Mouse (Mus musculus): ENCODE measurements around the gene Mul1. TPM values are rescaled to one million over a fixed set of nuclear protein-coding genes. Genes with fewer than 3 reads are reported as not detected.

Mul1 gene
- polyA plus RNA-seq, 1 experiment from 2014 or later, result 16.2 TPM

GRCm38 (mm10) chr4:138479595-138479994 is 45.1 kb downstream of the Mul1 start:
- H3K4me2 ChIP-seq (ENCODE audit: low read length), result no peak overlapping the region
- H3K27ac ChIP-seq (ENCODE audit: low read depth, low read length), result no peak overlapping the region
- no peak overlapping the region for H3K4me3 ChIP-seq (ENCODE audit: low read depth, low read length)
- H3K4me1 ChIP-seq (ENCODE audit: control insufficient read depth, insufficient read depth, low read length), result no peaks in the 10 kb centered on the region
- ATAC-seq, result no peak
- WGBS, result 85% methylated on average over 7 of the region's 7 CpGs
- DNase-seq (ENCODE audit: low spot score), result no peak
- no peak overlapping the region for H3K9ac ChIP-seq (ENCODE audit: low read length)
- no peaks in the 10 kb centered on the region for H3K36me3 ChIP-seq (ENCODE audit: control insufficient read depth, insufficient read depth, low read length)
- H3K9me3 ChIP-seq (replicated peaks; ENCODE audit: control insufficient read depth, low read length), result no peaks in the 10 kb centered on the region
- H3K27me3 ChIP-seq (replicated peaks; ENCODE audit: control insufficient read depth, insufficient read depth, low read length), result no peaks in the 10 kb centered on the region

GRCm38 (mm10) chr4:138480962-138481361 is 46.5 kb downstream of the Mul1 start:
- Histone ChIP-seq H3K4me1 (ENCODE audit: control insufficient read depth, insufficient read depth, low read length) (no peaks in the 10 kb centered on the region), H3K4me2 (ENCODE audit: low read length) (no peak overlapping the region), H3K9ac (ENCODE audit: low read length) (no peak overlapping the region), H3K9me3 (replicated peaks; ENCODE audit: control insufficient read depth, low read length) (no peaks in the 10 kb centered on the region), H3K27me3 (replicated peaks; ENCODE audit: control insufficient read depth, insufficient read depth, low read length) (no peaks in the 10 kb centered on the region), H3K36me3 (ENCODE audit: control insufficient read depth, insufficient read depth, low read length) (no peaks in the 10 kb centered on the region), H3K27ac (ENCODE audit: low read depth, low read length) (no peak overlapping the region), H3K4me3 (ENCODE audit: low read depth, low read length) (no peak overlapping the region)
- DNase-seq (ENCODE audit: low spot score), result no peak
- no peak for ATAC-seq
- WGBS, result 65% methylated on average over 9 of the region's 9 CpGs

GRCm38 (mm10) chr4:138482721-138483120 is 48.2 kb downstream of the Mul1 start:
- no peaks in the 10 kb centered on the region for H3K9me3 ChIP-seq (replicated peaks; ENCODE audit: control insufficient read depth, low read length)
- no peak overlapping the region for H3K4me3 ChIP-seq (ENCODE audit: low read depth, low read length)
- H3K27me3 ChIP-seq (replicated peaks; ENCODE audit: control insufficient read depth, insufficient read depth, low read length), result no peaks in the 10 kb centered on the region
- H3K36me3 ChIP-seq (ENCODE audit: control insufficient read depth, insufficient read depth, low read length), result no peaks in the 10 kb centered on the region
- DNase-seq (ENCODE audit: low spot score), result no peak
- H3K4me1 ChIP-seq (ENCODE audit: control insufficient read depth, insufficient read depth, low read length), result no peaks in the 10 kb centered on the region
- no peak overlapping the region for H3K27ac ChIP-seq (ENCODE audit: low read depth, low read length)
- H3K9ac ChIP-seq (ENCODE audit: low read length), result no peak overlapping the region
- 81% methylated on average over 8 of the region's 8 CpGs for WGBS
- no peak overlapping the region for H3K4me2 ChIP-seq (ENCODE audit: low read length)
- no peak for ATAC-seq

- Histone ChIP-seq H3K4me2 (ENCODE audit: low read length) (no peak overlapping the region), H3K27ac (ENCODE audit: low read depth, low read length) (no peak overlapping the region), H3K27me3 (replicated peaks; ENCODE audit: control insufficient read depth, insufficient read depth, low read length) (no peaks in the 10 kb centered on the region), H3K36me3 (ENCODE audit: control insufficient read depth, insufficient read depth, low read length) (no peaks in the 10 kb centered on the region), H3K4me1 (ENCODE audit: control insufficient read depth, insufficient read depth, low read length) (no peaks in the 10 kb centered on the region; the same call in 1 of the 2 replicates), H3K9ac (ENCODE audit: low read length) (no peak overlapping the region), H3K4me3 (ENCODE audit: low read depth, low read length) (no peak overlapping the region), H3K9me3 (replicated peaks; ENCODE audit: control insufficient read depth, low read length) (no peaks in the 10 kb centered on the region)
- no peak for DNase-seq (ENCODE audit: low spot score)
- ATAC-seq, result no peak
- 45% methylated on average over 8 of the region's 8 CpGs for WGBS
Measured at GRCm38 (mm10) chr4:138488241-138488640, 53.8 kb downstream of the Mul1 start.

- H3K36me3 ChIP-seq (ENCODE audit: control insufficient read depth, insufficient read depth, low read length), result no peaks in the 10 kb centered on the region
- H3K27ac ChIP-seq (ENCODE audit: low read depth, low read length), result no peak overlapping the region
- no peak overlapping the region for H3K4me2 ChIP-seq (ENCODE audit: low read length)
- no peak overlapping the region for H3K9ac ChIP-seq (ENCODE audit: low read length)
- DNase-seq (ENCODE audit: low spot score), result no peak
- peaks cover 24% of the 10 kb centered on the region for H3K4me1 ChIP-seq (ENCODE audit: control insufficient read depth, insufficient read depth, low read length)
- WGBS, result 76% methylated on average over 4 of the region's 4 CpGs
- no peaks in the 10 kb centered on the region for H3K9me3 ChIP-seq (replicated peaks; ENCODE audit: control insufficient read depth, low read length)
- H3K4me3 ChIP-seq (ENCODE audit: low read depth, low read length), result no peak overlapping the region
- ATAC-seq, result no peak
- H3K27me3 ChIP-seq (replicated peaks; ENCODE audit: control insufficient read depth, insufficient read depth, low read length), result no peaks in the 10 kb centered on the region
Measured at GRCm38 (mm10) chr4:138491088-138491487, 56.6 kb downstream of the Mul1 start.

Other genes with a start within 250 kb of the Mul1 start
- gene Hp1bp3, start 218.4 kb upstream of the Mul1 start, polyA plus RNA-seq (2014; fragmentation: Nextera tagmentation; extraction: Ambion mirVana), result 257 and 277 TPM in 2 replicates
- gene Sh2d5, start 184.3 kb upstream of the Mul1 start, polyA plus RNA-seq (2014; fragmentation: Nextera tagmentation; extraction: Ambion mirVana), result 4.0 and 4.6 TPM in 2 replicates
- 0.61 and 0.85 TPM in 2 replicates for gene Kif17, start 184.2 kb upstream of the Mul1 start, polyA plus RNA-seq (2014; fragmentation: Nextera tagmentation; extraction: Ambion mirVana)
- gene Ddost, start 129.9 kb upstream of the Mul1 start, polyA plus RNA-seq (2014; fragmentation: Nextera tagmentation; extraction: Ambion mirVana), result 182 and 192 TPM in 2 replicates
- gene Pink1, start 108.4 kb upstream of the Mul1 start, polyA plus RNA-seq (2014; fragmentation: Nextera tagmentation; extraction: Ambion mirVana), result 42.2 and 47.6 TPM in 2 replicates
- gene Cda, start 66.7 kb upstream of the Mul1 start, polyA plus RNA-seq (2014; fragmentation: Nextera tagmentation; extraction: Ambion mirVana), result 2.2 and 2.3 TPM in 2 replicates
- 1.8 and 4.8 TPM in 2 replicates for gene Fam43b, start 38.1 kb upstream of the Mul1 start, polyA plus RNA-seq (2014; fragmentation: Nextera tagmentation; extraction: Ambion mirVana)
- 7.5 and 7.8 TPM in 2 replicates for gene Camk2n1, start 19.6 kb downstream of the Mul1 start, polyA plus RNA-seq (2014; fragmentation: Nextera tagmentation; extraction: Ambion mirVana)
- gene Vwa5b1, start 201.2 kb downstream of the Mul1 start, polyA plus RNA-seq (2014; fragmentation: Nextera tagmentation; extraction: Ambion mirVana), result 0.30 and 1.6 TPM in 2 replicates

All from forebrain, embryonic 14.5 days (tissue).